Mouse (Mus musculus): ENCODE results near the gene Nat8f4.

GRCm38 (mm10) chr6:85862565-85862964, 42.1 kb downstream of the Nat8f4 start:
- TF ChIP-seq CTCF (IDR thresholded peaks at IDR 0.05; ENCODE audit: control insufficient read depth, insufficient read depth, insufficient read length) = no peak
- no peak for TF ChIP-seq MAX (IDR thresholded peaks at IDR 0.05)
- TF ChIP-seq MYOG (IDR thresholded peaks at IDR 0.05; ENCODE audit: control insufficient read depth, extremely low read depth, insufficient read length) = no peak
- no peak for TF ChIP-seq CEBPB (IDR thresholded peaks at IDR 0.05; ENCODE audit: low read depth)
- no peak for TF ChIP-seq USF1 (IDR thresholded peaks at IDR 0.05; ENCODE audit: low read depth)
- no peak for TF ChIP-seq FOSL1 (IDR thresholded peaks at IDR 0.05; ENCODE audit: insufficient read depth, low read length, poor library complexity, severe bottlenecking)
- no peak for TF ChIP-seq MYOD1 (IDR thresholded peaks at IDR 0.05; ENCODE audit: control insufficient read depth, insufficient read length, low read depth)
